Mouse (Mus musculus) liver, embryonic 14.5 days (tissue): ENCODE measurements at regions not wholly inside any gene's neighbourhood (a gene's known extent, or its start where the extent isn't known, plus 50 kb on each side); places are given as distances from the start of the nearest gene placed in this dataset.

Experiments used
- ATAC-seq: fragments of 200-750 bp; cut with Nextera tagmentation; 2 replicates; pipeline ENCODE4 v1.8.0; 2017; ENCODE audit warnings: moderate number of reproducible peaks, mild to moderate bottlenecking, moderate library complexity; ENCODE audit not compliant: insufficient read depth
- DNase-seq, 3 experiments: peaks; one replicate each; pipeline ENCODE4 v3.0.0-alpha.2; 2012 to 2013; ENCODE audit warnings: low read depth in 3 of 3, low spot score in 3 of 3
- H3K27ac ChIP-seq: fragments of 300-500 bp; sonication (generic); 2 replicates; pipeline ENCODE4 v1.5.1; 2014; ENCODE audit warnings: moderate library complexity, mild to moderate bottlenecking, control low read depth, inconsistent platforms
- H3K27me3 ChIP-seq: fragments of 300-500 bp; sonication (generic); 2 replicates; pipeline ENCODE4 v1.6.1; 2014; ENCODE audit warnings: mild to moderate bottlenecking, low read length, moderate library complexity; ENCODE audit not compliant: control insufficient read depth, insufficient read depth
- H3K36me3 ChIP-seq: fragments of 300-500 bp; sonication (generic); replicated peaks from 2 replicates; pipeline ENCODE4 v1.6.1; 2014; ENCODE audit warnings: low read depth; ENCODE audit not compliant: control insufficient read depth, insufficient read depth
- H3K4me1 ChIP-seq, 2 experiments: fragments of 200-500 bp in 1 of 2; fragments of 300-500 bp in 1 of 2; sonication (generic) in 1 of 2; replicated peaks; 2 replicates each; pipeline ENCODE4 v1.6.1; 2012 to 2014; ENCODE audit warnings: antibody characterized with exemption in 1 of 2, inconsistent platforms in 1 of 2, low read length in 1 of 2; ENCODE audit not compliant: control insufficient read depth in 2 of 2, insufficient read depth in 2 of 2
- H3K4me2 ChIP-seq: fragments of 300-500 bp; sonication (generic); 2 replicates; pipeline ENCODE4 v1.6.1; 2014; ENCODE audit warnings: low read depth, mild to moderate bottlenecking, control low read depth, moderate library complexity
- H3K4me3 ChIP-seq, 2 experiments: fragments of 200-500 bp in 1 of 2; fragments of 300-500 bp in 1 of 2; sonication (generic) in 1 of 2; 2 replicates each; pipeline ENCODE4 v1.5.1; 2012 to 2014; ENCODE audit warnings: low read depth in 2 of 2, low read length in 2 of 2, mild to moderate bottlenecking in 2 of 2, control low read depth in 1 of 2, inconsistent platforms in 1 of 2, moderate library complexity in 1 of 2; ENCODE audit not compliant: insufficient read depth in 1 of 2
- H3K9ac ChIP-seq: fragments of 300-500 bp; sonication (generic); replicated peaks from 2 replicates; pipeline ENCODE4 v1.6.1; 2014; ENCODE audit warnings: mild to moderate bottlenecking, control low read depth, moderate library complexity
- H3K9me3 ChIP-seq: fragments of 300-500 bp; sonication (generic); 2 replicates; pipeline ENCODE4 v1.6.1; 2016; ENCODE audit warnings: low read length, mixed read lengths; ENCODE audit not compliant: control insufficient read depth
- CTCF ChIP-seq: IDR thresholded peaks from 2 replicates; pipeline ENCODE4 v1.5.1; 2016; ENCODE audit warnings: antibody characterized with exemption, low read depth, control low read depth
- EP300 ChIP-seq: IDR thresholded peaks from 2 replicates; pipeline ENCODE4 v1.6.1; 2016; ENCODE audit warnings: antibody characterized with exemption, low read depth
- WGBS: fragments of 180-500 bp; shearing (Covaris S2); extraction: QIAGEN DNeasy Blood & Tissue Kit; methylation state at CpG from one replicate; pipeline ENCODE4 v1.1.7; 2014; ENCODE audit not compliant: insufficient replicate concordance; 5-methylcytosine and 5-hydroxymethylcytosine counted together

DNA sequence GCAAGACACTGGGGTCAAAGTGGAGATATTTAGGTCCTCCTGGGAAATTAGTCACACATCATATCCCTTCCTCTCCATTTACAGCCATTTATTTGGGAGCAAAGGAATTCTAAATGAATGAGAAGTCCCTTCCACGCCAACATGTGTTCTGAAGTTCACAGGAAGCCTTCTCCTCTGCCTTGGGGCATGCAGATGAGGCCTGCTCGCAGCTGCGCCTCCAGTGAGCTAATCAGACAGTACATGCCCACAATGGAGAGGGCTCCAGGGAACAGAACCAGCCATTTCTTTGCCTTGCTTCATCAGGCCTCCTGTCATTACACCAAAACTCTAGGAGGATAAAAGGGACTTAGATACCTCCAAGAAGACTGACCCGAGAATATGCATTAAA lies 71.9 kb upstream of the Thbs1 start:
- Histone ChIP-seq H3K4me3 (no peak overlapping the region), H3K4me1 (peaks cover 0 to 5% of the 10 kb centered on the region in 2 experiments; a peak in 2 of 4 replicates), H3K27me3 (no peaks in the 10 kb centered on the region), H3K27ac (no peak overlapping the region), H3K9ac (no peak overlapping the region), H3K4me2 (no peak overlapping the region), H3K9me3 (no peaks in the 10 kb centered on the region), H3K36me3 (no peaks in the 10 kb centered on the region)
- 46% methylated on average over 4 of the region's 4 CpGs for WGBS
- no peak for TF ChIP-seq EP300
- TF ChIP-seq CTCF = no peak
- ATAC-seq (no peak), DNase-seq (no peak)

DNA sequence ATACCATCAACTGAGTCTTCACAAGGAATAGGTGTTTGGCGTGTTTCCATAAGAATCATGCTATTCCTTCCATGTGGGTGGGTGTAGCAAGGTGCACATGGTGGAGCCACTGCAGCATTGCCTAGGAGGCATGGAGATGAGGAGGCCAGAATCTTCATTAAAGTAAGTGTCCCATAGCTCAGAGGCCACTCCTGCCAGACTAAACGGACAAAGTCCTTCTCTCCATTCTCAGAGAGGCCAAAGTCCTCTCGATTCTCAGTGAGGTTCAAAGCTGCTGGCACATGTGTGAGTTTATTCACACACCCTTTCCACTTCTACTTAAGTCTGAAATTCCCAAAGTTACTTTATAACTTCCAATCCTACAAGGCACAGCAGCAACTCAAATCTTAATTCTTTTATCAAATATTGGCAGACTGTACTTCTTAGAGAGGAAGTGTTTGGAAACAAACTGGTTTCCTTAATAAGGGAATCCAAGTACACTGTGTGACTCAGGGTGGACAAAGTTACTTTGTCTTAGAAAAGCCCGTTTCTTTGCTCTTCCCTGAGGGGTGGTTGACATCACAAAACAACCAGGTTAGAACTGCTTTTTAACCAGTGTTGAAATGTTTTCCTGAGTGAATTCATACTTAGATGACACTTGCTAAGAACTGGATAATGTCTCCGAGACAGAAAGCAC lies 69.2 kb upstream of the Thbs1 start:
- ATAC-seq (no peak), DNase-seq (no peak)
- Histone ChIP-seq H3K4me2 (no peak overlapping the region), H3K27me3 (no peaks in the 10 kb centered on the region), H3K36me3 (no peaks in the 10 kb centered on the region), H3K9ac (no peak overlapping the region), H3K27ac (no peak overlapping the region), H3K4me3 (no peak overlapping the region), H3K4me1 (peaks cover 0 to 5% of the 10 kb centered on the region in 2 experiments; a peak in 2 of 4 replicates), H3K9me3 (no peaks in the 10 kb centered on the region)
- TF ChIP-seq CTCF = no peak
- no peak for TF ChIP-seq EP300
- 40% methylated on average over 5 of the region's 5 CpGs for WGBS

DNA sequence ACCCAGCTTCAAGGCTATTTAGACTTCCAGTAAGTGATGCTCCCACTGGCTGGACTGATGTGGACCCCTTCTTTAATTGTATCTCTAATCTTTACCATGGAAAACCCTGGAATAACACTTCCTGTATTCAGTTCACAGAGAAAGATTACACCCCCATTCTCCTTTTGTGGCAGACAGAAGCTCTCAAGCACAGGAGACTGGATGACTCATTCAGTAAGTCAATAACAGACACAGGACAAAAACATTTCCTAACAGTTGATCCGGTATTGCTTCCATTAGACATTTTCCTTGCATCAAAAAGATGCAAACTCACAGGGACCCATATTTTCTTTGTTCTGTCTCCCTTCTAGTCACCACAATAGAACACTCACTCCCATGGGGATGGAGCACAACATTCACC lies 67.0 kb upstream of the Thbs1 start:
- no peak overlapping the region for H3K4me3 ChIP-seq

DNA sequence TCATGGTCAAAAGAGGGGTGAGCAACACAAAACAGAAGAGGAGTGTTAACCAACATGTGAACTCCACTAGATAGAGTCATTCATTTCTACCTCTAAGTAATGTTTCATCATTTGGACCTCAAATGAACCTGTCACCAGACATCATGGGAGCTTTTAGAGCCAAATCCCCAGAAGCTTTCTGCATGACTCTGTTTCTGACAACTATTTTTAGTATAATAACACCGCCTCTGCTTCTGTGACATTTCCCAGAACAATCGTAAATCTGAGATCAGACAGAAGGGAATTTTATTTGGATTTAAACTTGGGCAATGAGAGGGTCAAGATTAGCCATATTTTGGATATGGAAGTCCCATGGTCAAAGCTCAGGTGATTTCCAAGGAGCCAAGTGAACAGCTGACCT lies 61.4 kb upstream of the Thbs1 start:
- Histone ChIP-seq H3K4me1 (no peaks in the 10 kb centered on the region), H3K27ac (no peak overlapping the region), H3K9me3 (no peaks in the 10 kb centered on the region), H3K9ac (no peak overlapping the region), H3K36me3 (no peaks in the 10 kb centered on the region), H3K4me2 (no peak overlapping the region), H3K4me3 (no peak overlapping the region), H3K27me3 (no peaks in the 10 kb centered on the region)
- 74% methylated on average over 2 of the region's 2 CpGs for WGBS
- DNase-seq (no peak), ATAC-seq (no peak)
- no peak for TF ChIP-seq CTCF
- no peak for TF ChIP-seq EP300

More for the DNA sequence above, 67.0 kb upstream of the Thbs1 start:
- Histone ChIP-seq H3K4me2 (no peak overlapping the region), H3K27ac (no peak overlapping the region), H3K9ac (no peak overlapping the region), H3K9me3 (no peaks in the 10 kb centered on the region), H3K27me3 (no peaks in the 10 kb centered on the region), H3K36me3 (no peaks in the 10 kb centered on the region), H3K4me1 (peaks cover 0 to 5% of the 10 kb centered on the region in 2 experiments; a peak in 2 of 4 replicates)
- ATAC-seq = no peak
- 49% methylated on average over 1 of the region's 1 CpGs for WGBS
- DNase-seq = no peak
- TF ChIP-seq CTCF (no peak), EP300 (no peak)

DNA sequence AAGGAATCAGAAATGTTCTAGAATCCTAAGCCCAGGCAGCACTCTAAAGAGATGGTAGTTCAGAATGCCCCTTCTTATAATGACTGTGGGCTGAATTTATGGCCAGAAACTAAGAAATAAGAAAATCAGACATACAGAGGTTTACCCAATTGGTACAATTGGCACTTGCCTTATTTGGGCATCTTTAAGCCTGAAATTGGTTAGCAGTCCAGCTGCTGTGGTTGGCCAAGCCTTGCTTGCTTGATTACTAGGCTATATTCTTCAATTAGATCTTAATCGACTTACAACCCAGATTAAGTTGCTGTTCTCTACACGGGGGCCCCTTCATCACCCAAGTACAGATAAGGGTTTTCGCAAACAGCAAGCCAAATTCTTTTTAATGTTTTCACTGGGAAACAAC lies 60.1 kb upstream of the Thbs1 start:
- no peaks in the 10 kb centered on the region for H3K36me3 ChIP-seq
- no peaks in the 10 kb centered on the region for H3K9me3 ChIP-seq
- no peaks in the 10 kb centered on the region for H3K27me3 ChIP-seq
- 71% methylated on average over 3 of the region's 3 CpGs for WGBS
- no peak overlapping the region for H3K4me2 ChIP-seq
- DNase-seq = no peak
- H3K4me3 ChIP-seq = no peak overlapping the region
- no peak for TF ChIP-seq EP300
- no peak for TF ChIP-seq CTCF
- no peak overlapping the region for H3K9ac ChIP-seq
- no peak for ATAC-seq
- H3K4me1 ChIP-seq = no peaks in the 10 kb centered on the region
- H3K27ac ChIP-seq = no peak overlapping the region
